Mouse (Mus musculus): ENCODE data around the gene Uckl1.

Gene Uckl1

DNA sequence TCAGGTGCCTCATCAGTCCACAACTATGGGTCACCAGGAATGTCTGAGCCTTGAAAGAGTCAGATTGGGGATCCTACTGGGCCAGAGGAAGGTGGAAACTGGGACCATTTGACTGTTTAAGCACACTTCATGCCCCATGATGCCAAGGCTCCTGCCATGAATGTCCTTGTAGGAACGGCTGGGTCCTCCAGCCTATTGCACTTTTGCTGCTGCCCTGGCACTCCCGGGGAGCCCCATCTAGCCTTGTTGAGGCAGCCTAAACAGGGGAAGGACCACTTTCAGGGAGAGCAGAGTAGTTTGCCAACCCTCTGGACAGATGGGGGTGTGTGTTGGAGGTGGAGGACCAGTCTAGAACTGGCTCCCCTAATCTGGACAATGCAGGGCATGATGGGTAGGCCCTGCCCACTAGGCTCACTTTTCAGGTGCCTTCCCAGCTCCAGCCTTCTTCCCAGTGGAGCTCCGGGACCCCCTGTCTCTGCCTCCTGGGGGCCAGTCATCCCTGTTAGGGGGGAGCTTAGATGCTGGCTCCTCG, at the start of gene Uckl1:
Gene Uckl1, minus strand, starts transcription at position 482 of the 532 bp plus-strand sequence.
- no peak for DNase-seq (ENCODE audit: low spot score)

DNA sequence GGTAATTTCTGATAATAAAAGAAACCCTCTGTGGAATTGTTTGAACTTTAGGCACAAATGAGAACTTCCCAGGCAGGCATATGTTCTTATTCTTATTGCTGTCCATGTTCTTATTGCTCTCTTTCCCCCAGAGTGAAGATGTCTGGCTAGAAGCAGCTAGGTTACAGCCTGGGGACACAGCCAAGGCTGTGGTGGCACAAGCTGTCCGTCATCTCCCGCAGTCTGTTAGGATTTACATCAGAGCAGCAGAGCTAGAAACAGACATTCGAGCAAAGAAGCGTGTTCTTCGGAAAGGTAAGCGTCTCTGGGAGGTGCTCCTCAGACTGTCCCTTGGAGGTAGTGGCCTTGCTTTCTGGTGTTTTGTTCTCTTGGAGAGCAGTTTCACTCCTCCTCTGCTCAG, 47.9 kb upstream of the Uckl1 start:
- DNase-seq (ENCODE audit: low spot score), result no peak

DNA sequence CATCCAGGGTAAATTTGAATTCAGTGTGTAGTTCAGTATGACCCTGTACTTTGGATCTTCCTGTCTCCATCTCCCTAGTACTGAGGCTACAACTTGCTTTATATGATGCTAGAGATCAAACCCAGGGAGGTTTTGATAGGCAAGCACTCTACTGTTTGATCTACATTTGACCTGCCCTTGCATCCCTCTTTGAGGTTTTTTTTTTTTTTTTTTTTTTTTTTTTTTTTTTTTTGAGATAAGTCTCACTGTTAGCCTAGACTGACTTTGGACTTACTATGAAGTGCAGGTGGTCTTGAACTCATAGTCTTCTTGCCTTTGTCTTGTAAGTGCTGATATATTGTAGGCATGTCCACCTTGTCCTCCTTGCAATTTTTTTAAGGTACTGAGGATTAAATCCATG, 43.8 kb upstream of the Uckl1 start:
- no peak for DNase-seq (ENCODE audit: low spot score)

DNA sequence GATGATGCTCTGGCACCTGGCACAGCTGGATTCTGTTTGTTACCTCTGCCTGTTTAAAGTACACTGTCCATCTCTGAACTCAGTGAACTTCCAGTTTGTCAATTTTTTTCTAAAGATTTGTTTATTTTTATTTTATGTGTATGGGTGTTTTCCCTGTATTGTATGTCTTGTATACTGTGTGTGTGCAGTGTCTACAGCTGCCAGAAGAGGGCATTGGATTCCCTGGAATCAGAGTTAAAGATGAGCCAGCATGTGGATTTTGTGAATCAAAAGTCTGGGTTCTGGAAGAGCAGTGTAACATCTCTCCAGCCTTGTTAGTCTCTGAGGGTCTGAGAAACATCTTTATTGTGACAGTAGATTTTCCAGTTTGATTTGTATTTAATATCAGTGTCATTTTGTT, 38.7 kb upstream of the Uckl1 start:
- no peak for DNase-seq (ENCODE audit: low spot score)

DNA sequence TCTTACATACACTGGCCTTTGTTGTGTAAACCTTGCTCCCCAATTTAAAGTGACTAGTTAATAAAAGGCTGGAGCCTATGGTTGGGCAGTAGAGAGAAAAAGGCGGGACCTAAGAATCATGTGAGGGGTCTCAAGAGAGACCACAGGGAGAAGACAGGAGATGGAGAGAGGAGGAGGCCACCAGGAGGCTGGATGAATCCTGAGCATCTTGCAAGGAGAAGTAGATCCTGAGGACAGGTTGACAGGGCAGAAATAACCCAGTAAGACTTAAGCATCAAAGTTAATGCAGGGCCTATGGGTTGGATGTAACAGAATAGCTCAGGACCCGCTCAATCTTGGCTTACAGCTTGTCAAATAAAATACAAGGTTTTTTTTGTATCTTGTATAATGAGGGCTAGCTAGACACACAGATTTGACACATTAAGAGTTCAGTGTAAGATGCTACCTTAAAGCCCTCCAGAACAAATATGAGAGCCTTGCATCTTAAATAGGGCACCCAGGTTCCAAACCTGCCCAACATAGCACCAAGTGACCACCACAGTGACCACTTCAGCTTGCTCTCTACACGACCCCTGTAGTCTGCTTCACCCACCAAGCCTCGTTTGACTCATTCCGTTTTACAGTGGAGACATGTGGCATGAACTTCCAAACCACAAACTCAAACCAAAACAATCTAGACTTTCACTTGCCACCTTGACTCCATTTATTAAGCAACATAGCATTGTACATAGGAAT, 34.2 kb upstream of the Uckl1 start:
- DNase-seq (ENCODE audit: low spot score), result no peak

DNA sequence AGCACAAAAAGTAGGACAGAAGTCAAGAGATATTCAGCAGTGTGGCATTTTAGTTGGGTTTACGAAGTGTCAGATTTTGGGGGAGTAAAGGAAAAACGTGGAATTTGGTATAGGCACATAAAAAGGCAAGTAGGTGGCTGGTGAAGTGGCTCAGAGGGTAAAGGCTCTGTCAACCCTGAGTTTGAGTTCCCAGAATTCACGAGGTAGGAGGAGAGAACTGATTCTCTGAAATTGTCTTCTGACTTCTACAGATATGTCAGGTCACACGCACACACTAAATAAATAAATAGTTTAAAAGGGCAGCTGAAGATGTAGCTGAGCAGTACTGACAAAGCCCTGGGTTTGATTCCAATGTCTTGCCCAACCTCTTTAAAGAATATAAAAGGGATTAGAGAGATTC, 17.7 kb upstream of the Uckl1 start:
- DNase-seq (ENCODE audit: low spot score), result no peak

DNA sequence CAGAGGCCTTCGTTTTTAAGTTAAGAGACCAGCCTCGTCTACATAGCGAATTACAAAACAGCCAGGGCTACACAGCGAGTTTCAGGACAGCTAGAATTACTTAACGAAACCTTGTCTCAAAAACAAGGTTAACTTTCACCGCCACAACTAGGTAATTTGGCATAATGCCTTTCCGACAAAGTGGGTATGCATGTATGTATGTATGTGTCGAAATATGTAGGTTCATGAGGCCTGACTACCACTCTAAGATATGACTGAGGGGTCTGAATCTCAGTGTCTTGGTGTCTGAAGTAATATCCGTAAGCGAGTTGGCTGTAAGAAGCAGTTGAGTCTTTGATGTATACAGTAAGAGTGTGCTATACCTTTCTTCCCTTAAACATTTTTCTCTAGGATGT, 17.1 kb upstream of the Uckl1 start:
- DNase-seq (ENCODE audit: low spot score), result no peak

DNA sequence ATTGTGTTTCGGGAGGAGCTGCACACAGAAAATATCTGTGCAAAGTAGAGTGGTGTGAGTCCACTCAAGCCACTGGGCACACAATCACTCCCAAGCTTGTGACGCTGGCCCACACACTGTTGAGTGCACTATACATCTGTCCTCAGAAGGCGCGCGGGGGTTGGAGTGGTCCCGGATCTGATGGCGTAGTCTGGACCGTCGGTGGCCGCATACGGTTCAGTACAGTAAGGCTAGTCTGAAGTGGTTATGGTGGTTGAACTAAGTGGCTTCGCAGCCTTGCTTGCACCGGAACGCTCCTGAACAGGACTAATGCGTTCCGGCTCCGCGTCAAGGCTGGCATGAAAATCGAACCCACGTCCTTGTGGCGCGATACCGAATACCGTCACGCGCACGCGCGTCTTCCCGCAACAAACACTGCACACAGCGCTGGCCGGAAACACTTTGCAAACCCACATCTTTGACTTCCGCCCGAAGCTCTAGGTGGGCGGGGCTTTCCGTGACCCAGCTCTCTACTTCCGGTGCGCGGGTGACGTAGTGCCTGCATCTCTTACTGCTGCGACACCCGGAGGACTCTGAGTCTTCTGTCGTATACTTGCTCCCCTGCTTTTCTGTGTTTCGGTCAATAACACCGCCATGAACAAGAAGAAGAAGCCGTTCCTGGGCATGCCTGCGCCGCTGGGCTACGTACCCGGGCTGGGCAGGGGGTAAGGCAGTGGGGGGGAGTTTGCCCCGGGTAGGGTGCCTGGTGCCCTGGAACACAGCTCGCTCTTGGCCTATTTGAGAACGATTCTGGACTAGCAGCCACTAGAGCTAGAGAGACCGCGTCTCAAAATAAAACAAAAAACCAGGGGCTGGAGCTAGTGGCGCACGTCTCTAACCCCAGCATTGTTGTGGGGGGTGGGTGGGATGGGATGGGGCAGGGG, 16.4 kb upstream of the Uckl1 start:
- peak; percentile 81 for DNase-seq (ENCODE audit: low spot score)

DNA sequence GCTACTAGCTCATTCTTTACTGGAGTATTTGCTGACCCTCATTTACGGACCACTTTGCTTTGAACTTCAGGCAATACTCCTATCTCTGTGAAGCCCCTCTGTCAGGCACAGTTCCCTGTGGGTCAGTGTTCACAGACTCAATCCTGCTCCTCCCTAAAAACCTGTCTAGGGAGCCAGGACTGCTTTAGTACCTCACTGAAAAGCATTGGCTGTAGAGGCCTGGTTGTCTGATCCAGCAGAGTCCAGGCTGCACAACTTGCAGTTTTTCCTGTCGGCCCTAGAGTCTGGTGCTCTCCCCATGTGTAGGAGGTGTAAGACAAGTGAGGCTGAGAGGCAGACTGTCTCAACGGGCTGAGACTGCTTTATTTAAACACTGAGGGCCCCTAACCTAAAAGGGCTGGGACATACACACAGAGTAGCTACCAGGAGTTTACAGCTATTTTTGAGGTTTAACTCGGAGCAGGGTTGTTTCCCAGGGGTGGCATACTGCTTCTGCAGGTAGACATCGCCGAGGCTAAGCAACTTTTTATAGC, 15.6 kb upstream of the Uckl1 start:
- no peak for DNase-seq (ENCODE audit: low spot score)

DNA sequence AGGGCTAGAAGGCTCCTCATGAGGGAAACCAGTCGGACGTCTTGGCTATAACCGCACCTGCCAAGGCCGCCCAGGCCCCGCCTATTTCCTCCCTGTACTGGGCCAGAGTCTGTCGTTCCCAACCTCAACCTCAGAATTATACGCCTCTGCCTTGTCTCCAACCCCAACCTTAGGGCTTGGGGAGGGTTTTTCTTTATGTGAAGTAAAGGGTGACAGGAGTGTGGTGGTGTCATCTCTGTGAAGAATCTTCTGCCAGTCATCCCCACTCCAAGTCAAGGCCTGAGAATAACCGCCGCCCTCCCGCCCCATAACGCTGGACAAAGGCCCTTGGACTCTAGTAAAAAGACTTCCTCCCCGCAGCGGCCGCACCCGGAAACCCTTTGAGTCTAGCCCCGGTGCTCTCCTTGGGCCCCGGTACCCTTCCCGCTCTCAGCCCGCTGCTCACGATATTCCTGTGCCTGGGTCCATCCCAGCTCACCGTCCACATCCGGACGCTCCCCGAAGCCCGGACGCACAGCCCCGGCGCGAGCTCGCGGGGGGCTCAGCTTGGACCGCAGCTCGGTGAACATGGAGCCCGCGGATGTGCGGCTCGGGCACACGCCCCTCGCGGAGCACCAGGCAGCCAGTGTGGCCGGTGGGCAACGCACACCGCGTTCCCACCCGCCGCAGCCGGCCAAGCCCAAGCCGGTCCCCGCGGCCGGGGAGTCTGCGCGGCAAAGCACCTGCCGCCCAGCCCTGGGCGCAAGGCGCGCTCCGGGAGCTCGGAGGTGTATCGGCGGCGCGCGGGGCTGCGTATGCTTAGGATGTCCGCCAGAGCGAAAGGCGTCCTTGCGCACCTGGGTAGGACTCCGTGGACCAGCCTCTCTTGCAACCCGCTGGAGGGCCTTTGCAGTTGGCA, 14.0 kb upstream of the Uckl1 start, which contains the start of gene Samd10:
Gene Samd10, minus strand, starts transcription at position 759 of the 898 bp plus-strand sequence.
- DNase-seq (ENCODE audit: low spot score), result no peak

DNA sequence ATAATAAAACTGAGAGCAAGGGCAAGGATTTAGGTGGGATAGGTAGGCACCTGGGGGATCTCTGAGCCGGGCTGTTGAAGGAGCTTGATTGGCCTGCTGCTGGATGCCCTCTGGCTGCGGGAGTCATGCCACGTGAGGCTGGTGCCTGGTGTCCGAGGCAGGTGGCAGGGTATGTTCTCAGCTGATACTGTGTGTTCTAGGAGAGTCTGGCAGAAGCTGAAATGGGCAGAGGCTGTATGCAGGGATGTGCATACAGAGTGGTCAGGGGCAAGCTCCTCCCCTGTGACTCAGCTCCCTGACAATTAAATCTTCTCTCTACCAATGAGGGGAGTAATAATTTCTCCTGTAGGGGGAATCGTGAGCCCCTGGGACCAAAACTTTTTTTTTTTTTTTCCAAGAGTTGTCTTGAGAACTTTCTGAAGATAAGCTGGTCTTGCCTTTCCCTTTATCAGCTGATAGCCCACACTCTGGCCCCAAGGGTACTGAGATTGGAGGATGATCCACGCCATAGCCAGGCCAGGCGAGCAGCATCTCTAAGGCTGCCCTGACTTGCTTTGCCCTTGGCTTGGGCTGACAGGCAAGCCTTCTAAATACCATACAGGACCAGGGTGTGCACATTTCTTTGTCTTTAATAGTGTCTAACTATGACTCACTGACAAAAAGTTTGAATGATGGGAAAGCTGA, 12.8 kb upstream of the Uckl1 start:
- no peak for DNase-seq (ENCODE audit: low spot score)

DNA sequence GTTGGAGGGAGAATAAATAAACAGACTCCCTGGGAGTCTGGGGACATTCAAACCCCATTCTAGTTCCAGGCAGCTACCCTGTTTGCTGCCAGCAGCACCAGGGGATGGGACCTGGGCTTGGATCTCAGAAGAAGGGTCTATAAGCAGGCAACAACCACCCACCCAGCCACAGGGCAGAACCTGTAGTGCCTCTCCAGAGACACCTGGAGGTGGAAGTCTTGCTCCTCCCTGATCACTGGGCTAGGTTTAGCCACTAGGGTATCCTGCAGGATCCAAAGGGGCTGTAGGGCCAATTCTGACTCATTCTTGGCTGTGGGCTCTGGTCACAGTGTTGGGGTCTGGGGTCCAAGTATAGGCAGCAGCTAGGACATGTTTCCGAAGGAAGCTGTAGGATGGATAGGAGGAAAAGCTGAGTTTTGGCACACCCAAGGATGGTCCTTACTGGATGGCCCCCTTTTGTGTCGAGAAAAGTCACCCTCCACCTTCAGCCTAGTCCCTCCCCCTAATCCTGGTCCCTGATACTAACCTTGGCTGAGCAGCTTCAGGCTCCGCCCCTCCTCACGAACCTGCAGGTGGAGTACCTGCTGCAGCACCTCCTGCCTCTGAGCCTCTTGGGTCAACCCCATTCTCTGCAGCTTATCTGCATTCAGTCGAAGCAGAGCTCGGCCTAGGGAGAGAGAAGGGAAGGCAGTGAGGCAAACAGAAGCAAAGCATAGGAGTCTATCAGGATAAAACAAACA, 11.7 kb upstream of the Uckl1 start:
- no peak for DNase-seq (ENCODE audit: low spot score)

DNA sequence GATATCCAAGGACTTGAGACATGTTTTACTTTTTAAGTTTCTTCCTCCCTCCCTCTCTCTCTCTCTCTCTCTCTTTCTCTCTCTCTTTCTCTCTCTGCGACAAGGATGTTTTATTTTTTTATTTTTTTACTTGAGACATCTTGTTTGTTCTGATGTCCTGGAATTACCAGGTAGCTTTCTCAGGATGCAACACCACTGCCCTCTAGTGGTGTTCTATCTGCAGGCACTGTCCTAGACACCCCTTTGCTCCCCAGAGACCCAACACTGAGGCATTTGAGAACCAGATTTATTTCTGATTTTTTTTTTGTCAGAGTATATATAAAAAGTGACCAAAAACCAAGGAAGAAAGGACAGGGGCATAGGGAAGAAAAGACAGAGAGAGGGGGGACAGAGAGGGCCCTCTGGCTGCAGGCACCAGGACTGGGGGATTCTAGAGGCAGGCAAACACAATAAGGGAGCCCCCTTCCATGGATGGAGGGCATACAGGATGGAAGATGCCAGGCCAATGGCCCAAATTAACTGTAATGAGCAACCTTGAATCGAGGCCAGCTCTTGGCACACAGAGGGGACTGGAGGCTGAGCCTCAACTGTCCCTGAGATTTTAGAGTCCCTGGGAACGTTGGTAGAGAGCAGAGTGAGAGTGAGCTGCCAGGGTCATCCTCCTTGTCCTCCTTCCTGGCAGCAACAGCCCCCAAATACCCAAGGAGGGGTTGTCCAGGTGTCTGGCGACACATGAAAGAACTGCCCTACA, 10.4 kb upstream of the Uckl1 start:
- no peak for DNase-seq (ENCODE audit: low spot score)

DNA sequence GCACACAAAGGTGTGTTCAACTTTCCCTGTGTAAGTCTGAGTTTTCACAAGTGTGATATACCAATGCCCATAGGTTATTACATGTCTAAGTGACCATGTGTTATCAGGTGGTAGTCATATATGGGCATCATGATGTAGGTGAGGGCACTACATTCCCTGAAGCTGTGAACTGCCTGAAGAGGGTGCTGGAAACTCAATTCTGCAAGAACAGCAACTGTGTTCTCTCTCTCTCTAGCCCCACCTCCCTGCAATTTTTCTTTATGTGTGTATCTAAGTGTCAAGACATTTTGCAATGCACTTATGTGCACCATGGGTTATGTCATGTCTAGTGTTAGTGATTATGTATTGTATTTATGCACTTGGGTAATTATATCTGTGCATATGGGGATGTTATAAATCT, 9.2 kb upstream of the Uckl1 start:
- DNase-seq (ENCODE audit: low spot score), result no peak

DNA sequence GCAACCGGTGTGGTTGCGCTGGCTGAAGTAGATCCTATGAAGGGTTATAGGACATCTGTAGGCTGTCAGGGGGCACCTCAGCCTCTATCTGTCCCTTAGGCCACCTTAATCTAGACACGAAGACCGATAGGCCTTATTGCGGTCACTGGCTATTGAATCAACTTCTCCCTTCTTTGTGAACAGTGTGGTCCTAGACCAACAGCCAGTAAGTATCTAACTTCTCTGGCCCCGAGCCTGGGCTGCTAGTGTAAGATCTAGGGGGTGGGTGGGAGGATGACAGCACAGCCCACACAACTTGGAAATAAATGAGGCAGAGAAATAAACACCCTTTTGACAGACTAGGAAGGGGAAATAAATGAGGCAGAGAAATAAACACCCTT, 8.3 kb upstream of the Uckl1 start:
- DNase-seq (ENCODE audit: low spot score), result no peak

DNA sequence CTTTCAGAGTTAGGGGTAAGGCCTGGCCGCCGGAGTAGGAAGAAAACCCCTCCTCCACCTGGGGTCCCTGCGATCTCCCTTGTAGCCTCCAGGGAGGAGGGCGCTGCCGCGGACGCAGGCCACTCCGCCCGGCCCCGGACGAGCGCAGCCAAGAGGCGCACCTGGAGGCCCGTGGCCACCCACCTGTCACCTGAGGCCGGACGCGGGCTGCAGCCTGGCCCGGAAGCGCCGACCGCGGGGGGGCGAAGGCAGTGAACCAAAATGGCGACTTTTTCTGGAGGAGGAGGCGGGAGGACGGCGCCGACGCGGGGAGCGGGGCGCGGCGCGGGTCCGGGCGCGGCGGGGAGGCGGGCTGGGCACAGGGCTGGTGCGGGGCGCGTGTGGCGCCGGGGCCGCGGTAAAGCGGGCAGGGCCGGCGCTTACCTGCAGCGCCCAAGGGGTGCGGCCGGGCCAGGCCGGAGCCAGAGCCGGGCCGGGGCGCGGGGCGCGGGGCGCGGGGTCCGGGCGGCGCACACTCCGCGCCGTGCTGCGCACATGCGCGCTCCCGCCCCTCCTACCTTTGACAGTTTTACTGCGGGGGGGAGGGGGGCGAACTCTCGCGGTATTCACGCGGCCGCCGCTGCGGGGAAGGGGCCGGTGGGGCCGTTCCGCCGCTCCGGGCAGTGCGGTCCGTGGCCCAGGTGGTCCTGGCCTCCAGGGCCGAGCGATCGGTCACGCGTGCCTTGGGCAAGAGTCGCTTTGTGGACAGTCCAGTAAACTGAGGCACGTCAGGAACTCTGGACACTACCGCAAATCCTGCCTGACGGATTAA, 7.7 kb upstream of the Uckl1 start, which contains the start of gene Zfp512b:
Gene Zfp512b, minus strand, starts transcription at position 573 of the 811 bp plus-strand sequence.
- no peak for DNase-seq (ENCODE audit: low spot score)

DNA sequence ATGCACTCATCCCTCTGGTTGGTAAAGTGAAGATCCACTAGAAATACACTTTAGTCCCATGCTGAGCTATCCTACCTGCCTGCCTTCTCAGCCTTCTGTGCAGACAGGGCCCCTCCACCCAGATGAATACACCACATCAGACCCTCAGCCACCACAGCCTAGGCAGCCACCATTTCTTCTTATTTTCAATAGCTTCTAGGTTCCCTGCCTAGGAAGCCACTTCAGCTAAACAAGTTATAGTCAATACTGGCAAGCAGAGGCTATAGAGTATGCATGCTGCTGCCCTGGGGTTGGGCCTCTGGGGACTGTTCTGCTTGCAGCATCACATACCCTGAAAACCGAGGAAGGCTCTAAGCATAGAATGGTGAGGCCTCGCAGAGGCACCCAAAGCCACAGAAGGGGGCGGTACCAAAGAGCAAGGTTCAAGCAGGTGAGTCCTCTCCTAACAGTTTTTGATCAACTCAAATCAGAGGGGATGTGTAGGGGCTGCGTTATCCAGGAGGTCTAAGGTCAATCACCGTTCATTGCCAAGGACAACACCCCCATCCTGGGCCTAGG, 6.9 kb upstream of the Uckl1 start, which contains the start of gene Prpf6:
Gene Prpf6, plus strand, starts transcription at position 341 of the 558 bp plus-strand sequence.
- no peak for DNase-seq (ENCODE audit: low spot score)

DNA sequence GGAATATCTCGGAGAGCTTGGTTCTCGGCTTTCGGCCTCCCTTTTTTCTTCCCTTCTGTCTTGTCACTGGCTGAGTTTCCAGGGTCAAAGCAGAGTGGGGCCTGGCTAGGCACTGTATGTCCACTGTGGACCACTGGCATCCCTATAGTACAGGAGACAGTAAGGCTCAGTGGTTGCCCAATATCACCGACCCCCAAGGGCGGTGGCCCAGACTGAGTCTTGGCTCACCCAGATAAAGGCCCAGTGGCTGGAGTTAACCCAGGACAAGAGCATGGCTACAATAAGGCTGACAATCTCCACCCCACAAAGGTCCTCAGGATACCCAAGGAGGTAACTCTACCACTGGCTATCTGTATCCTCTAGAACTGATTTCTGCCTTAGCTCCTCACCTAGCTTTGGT, 5.8 kb upstream of the Uckl1 start:
- DNase-seq (ENCODE audit: low spot score), result no peak
